Mouse (Mus musculus): ENCODE results near the gene Pecam1.
"Not testable (repeated sequence)": the region's sequence is repeated elsewhere in the genome, so short reads cannot be mapped to it uniquely, and the experiment has no call there.

The Pecam1 gene

DNA sequence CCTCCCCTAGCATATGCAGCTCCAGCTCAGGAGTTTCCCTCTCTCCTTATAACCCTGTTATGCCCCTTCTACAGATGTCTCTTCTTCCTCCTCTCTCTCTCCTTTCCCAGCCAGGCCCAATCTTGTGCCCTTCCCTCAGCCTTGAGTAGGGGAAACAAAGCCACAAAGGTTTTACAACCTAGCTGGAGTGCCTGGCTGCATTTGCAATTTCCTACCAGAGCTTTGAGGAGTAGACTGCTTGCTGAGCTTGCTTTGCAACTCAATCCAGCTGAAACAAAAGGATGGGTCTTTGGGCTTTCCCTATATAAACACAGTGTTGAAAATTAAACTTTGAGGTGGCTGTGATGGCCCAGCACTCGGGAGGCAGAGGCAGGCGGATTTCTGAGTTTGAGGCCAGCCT, 117.0 kb downstream of the Pecam1 start:
- DNase-seq (ENCODE audit: low spot score in 2 of 2) = no peak

DNA sequence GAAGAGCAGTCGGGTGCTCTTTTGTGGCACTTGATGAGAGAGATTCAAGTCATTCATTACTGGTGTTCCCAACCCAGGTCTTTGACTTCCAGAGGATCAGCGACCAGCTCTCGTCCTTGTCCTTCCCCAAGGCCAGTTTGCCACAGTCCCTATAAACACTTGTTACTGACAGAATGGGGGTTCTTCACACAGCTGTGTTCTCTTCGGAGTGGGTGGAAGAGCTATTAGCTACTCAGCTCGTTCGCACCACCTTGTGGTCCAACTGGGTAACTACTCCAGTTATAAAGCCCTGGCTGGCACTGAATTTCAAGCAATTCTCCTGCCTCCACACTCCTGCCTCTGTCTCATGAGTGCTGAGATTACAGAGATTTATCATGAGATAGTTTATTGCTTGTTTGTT, 122.7 kb downstream of the Pecam1 start:
- peak; percentile 42 to 54 for DNase-seq (ENCODE audit: low spot score in 2 of 2)

DNA sequence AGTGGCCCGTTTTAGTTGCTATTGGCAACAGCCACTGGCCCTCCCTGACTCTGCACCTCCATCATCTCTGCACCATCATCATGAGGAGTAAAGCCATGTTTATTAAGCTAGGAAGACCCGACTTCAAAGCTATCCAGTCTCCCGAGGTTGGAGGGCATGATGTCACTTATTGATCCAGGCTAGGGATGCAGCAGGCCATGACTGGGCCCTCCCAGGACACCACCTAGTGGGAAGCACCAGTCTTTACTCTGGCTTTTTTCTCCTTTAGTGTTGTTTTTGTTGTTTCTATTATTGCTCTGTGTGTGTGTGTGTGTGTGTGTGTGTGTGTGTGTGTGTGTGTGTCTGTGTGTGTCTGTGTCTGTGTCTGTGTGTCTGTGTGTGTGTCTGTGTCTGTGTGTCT, 124.9 kb downstream of the Pecam1 start:
- no peak for DNase-seq (ENCODE audit: low spot score in 2 of 2)

DNA sequence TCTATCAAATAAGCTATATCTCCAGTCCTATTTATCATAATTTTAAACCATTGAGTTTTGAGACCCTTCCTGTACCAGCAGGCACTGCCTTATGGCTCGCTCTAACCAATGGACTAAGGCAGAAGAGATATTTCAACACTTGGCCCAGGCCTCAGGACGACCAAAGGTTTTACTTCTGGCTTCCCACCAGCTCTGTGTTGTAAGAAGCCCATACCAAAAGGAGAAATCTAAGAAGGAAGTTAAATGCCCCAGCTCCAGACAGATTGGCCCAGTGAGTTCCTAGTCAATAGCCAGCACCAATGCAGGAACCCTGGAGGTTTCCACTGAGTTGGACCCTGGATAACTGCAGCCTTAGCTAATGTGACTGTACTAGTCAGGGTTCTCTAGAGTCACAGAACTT, 126.8 kb downstream of the Pecam1 start:
- peak in 1 of 2 experiments; percentile 28 for DNase-seq (ENCODE audit: low spot score in 2 of 2)

DNA sequence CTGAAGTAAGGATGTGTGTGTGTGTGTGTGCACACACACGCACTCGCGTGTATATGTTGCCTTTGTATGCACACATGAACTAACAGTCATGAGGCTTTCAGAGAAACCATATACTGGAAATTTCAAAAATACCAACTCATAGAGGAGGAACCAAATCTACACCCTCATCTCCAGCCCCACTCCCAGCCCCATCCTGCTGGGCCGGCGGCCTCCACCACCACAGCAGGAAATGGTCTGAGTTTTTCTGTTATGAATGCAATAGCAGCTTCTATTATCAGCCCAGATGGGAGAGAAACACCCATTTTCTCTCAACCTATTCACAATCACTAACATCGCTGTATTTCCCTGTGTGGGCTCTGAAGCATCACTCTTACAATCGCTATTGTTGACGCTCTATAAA, 128.4 kb downstream of the Pecam1 start:
- no peak for DNase-seq (ENCODE audit: low spot score in 2 of 2)

DNA sequence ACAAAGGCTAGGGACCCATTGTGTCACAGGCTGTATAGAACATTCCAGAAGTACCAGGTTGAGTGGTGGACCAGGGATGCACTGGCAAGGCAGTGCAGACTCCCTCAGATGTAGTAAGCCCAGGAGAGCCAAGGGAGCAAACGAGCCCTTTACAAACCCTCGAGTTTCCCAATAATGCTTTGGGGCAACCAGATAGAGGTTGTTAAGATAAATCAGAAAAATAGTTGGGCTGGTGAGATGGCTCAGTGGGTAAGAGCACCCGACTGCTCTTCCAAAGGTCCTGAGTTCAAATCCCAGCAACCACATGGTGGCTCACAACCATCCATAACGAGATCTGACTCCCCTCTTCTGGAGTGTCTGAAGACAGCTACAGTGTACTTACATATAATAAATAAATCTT, 131.7 kb downstream of the Pecam1 start:
- not testable (repeated sequence) for DNase-seq (ENCODE audit: low spot score in 2 of 2)

GRCm38 (mm10) chr11:106617821-106618580, 132.4 kb downstream of the Pecam1 start:
- DNase-seq (ENCODE audit: low spot score in 2 of 2) = no peak

- DNase-seq (ENCODE audit: low spot score in 2 of 2) = no peak
These were observed 134.9 kb downstream of the Pecam1 start for GRCm38 (mm10) chr11:106615561-106615960.

DNA sequence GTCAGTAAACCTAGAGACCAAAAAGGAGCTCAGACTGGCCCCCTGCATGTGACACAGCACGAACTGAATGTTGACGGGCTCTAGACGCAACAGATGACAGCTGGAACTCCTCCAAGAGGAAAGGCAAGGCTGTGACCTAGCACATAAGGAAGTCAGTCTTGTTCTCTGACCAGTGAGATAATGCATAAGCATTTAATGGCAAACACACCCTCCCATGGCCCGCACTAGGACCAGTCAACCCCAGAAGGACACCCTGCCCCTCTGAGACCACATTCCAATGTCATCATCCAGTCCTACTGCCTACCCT, 136.1 kb downstream of the Pecam1 start:
- DNase-seq (ENCODE audit: low spot score in 2 of 2) = no peak

- no peak for DNase-seq (ENCODE audit: low spot score in 2 of 2)
These were observed 136.6 kb downstream of the Pecam1 start for GRCm38 (mm10) chr11:106613638-106614338.

- DNase-seq (ENCODE audit: low spot score in 2 of 2) = peak; percentile 95 to 98
These were observed 137.3 kb downstream of the Pecam1 start, which contains the start of gene Tex2 for GRCm38 (mm10) chr11:106612961-106613637. Gene Tex2, minus strand, starts transcription at chr11:106613423.

DNA sequence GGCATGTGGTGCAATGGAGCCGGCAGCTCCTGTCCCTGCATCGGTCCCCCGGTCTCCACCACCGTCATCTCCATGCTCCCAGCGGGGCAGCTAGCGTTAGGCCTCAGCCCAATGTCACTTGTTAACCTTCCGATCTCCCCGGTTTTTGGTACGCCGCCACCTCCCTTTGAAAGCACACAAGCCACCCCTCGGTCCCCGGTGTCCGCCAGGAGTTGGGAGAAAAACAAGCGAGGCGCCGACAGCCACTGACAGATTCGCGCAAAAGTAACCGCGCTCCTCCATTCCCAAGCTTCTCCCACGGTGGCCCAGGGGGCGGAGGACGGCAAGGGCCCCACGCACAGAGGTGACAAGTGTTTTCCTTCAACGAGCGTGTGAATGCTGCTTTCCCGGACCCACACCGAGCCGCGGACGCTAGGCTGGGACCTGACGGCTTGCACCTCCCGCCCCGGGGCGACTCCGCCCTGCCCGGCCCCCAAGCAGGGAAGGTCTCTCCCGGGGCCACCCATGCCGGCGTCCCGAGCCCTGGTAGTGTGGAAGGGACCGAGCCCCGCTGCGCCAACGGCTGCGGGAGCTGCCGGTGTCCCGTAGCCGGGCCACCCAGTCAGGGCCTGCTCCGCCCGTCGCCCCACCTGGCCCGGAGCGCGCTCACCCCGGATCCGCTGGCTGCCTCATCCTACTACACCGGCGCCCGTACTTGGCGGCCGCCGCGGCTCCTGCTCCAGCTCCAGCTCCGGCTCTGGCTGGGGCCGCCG, 138.0 kb downstream of the Pecam1 start:
- DNase-seq (ENCODE audit: low spot score in 2 of 2) = peak; percentile 24 to 39

- DNase-seq (ENCODE audit: low spot score in 2 of 2) = no peak
These were observed 140.7 kb downstream of the Pecam1 start for GRCm38 (mm10) chr11:106609731-106610130.

- no peak for DNase-seq (ENCODE audit: low spot score in 2 of 2)
These were observed 143.1 kb downstream of the Pecam1 start for GRCm38 (mm10) chr11:106607316-106607715.

DNA sequence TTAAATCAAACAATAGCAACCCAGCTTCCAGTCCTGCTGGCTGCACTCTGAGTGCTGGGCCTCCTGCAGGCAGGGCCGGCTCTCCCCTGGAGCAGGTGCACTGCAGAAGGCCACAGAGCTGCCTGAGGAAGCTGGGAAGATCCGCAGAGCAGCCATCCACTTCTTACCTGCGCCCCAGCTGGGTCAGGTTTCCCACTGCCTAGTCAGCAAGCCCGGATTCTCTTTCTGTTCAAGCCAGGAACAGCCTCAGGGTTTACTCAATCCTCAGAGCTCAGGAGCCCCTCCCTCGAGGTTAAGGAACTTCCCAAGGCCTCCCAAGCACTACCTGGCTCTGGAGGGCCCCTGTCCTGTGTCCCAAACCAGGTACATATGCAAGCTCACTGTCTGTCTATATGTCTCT, 144.4 kb downstream of the Pecam1 start:
- no peak for DNase-seq (ENCODE audit: low spot score in 2 of 2)
